Mouse (Mus musculus): ENCODE data around the gene Odf4.

- TF ChIP-seq CTCF (IDR thresholded peaks at IDR 0.05; ENCODE audit: control insufficient read depth, insufficient read depth, insufficient read length) (no peak), USF1 (IDR thresholded peaks at IDR 0.05; ENCODE audit: low read depth) (no peak), MYOD1 (IDR thresholded peaks at IDR 0.05; ENCODE audit: control insufficient read depth, insufficient read length, low read depth) (no peak), MYOG (IDR thresholded peaks at IDR 0.05; ENCODE audit: control insufficient read depth, extremely low read depth, insufficient read length) (no peak), MAX (IDR thresholded peaks at IDR 0.05) (no peak), CEBPB (IDR thresholded peaks at IDR 0.05; ENCODE audit: low read depth) (no peak)
Measured at GRCm38 (mm10) chr11:68929947-68930346, 3.1 kb upstream of the Odf4 start.

Data from C2C12 (cell line).